Mouse (Mus musculus) embryo, embryonic 9.5 days (tissue): ENCODE measurements around the gene Ifitm6.
"Not testable (repeated sequence)": the region's sequence is repeated elsewhere in the genome, so short reads cannot be mapped to it uniquely, and the experiment has no call there.

Experiments
- DNase-seq: peaks from one replicate; pipeline ENCODE4 v3.0.0-alpha.2; 2017; ENCODE audit errors: extremely low spot score

Gene Ifitm6

GRCm38 (mm10) chr7:141017824-141018223 is at the start of gene Ifitm6:
Ifitm6 (minus strand) TSS chr7:141017924.
- not testable (repeated sequence) for DNase-seq

DNA sequence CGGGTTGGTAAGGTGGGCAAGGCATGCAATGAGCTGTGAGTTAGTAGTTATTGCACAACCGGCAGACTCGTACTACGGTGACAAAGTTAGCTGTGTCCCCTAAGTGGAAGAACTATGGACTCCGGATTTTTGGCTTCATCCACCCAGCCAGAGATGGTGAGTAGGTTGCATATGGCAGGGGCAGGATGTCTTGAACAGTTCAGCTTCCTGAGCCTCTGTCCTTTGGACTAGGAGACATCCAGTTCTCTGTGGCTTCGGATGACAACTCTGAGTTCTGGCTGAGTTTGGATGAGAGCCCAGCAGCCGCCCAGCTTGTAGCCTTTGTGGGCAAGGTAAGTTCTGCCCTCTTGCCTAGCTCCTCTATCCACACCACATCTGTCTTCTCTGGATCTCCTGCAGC is 46.9 kb upstream of the Ifitm6 start:
- no peak for DNase-seq

DNA sequence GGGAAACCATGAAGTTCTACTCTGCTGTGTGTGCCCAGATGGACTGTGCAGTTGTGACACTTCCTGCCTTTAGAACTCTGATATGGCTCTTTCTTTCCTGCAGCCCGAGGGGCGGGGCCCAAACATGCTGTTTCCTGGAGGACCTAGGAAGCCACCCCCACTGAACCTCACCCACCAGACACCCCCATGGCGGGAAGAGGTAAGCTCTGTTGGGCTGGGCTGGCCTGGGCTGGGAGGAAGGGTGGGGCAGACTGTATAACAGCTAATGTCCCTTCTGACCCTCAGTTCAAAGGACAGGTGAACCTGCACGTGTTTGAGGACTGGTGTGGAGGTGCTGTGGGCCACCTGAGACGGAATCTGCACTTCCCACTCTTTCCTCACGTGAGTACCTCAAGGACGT is 46.5 kb upstream of the Ifitm6 start:
- no peak for DNase-seq

DNA sequence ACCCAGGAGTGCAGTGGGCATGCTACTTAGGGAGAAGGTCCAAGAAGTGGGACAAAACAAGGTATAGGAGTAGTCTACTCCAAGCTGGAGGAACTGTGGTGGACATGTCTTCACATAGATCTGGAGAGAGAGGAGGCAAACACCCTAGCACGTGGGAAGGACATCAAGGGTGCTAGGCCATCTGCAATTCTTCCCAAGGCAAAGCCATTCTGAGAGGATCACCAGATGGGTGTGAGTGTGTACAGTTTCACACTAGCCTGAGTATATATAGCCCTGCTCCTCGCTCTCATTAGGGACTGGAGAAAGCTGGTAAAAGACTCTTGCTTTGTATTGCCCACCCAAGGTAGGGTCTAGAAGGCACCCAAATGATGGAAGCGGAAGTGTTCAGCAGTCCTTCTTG is 45.6 kb upstream of the Ifitm6 start:
- no peak for DNase-seq

GRCm38 (mm10) chr7:141062525-141062924 is 44.8 kb upstream of the Ifitm6 start:
- DNase-seq, result no peak

GRCm38 (mm10) chr7:141061269-141061692 is 43.6 kb upstream of the Ifitm6 start:
- DNase-seq, result peak; percentile 63

- DNase-seq, result peak; percentile 86
These were observed 42.9 kb upstream of the Ifitm6 start, which contains the start of gene B4galnt4 for GRCm38 (mm10) chr7:141060426-141061242. B4galnt4 (plus strand) TSS chr7:141061104.

DNA sequence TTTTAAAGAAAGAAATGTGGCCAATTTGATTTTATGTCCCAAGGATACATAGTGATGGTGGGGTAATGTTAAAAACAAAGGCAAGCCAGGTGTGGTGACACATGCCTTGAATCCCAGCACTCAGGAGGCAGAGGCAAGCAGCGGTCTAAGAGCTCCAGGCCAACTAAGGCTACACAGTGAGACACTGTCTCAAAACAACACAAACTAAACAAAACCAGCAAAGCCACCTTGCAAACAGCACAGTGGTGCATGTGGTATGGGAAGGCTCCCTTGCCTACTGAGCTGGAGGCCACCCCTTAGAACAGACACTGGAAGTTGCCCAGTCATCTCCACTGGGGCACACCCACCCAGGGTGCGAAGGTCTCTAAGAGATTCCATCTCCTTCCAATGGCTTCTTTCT is 42.2 kb upstream of the Ifitm6 start:
- no peak for DNase-seq

DNA sequence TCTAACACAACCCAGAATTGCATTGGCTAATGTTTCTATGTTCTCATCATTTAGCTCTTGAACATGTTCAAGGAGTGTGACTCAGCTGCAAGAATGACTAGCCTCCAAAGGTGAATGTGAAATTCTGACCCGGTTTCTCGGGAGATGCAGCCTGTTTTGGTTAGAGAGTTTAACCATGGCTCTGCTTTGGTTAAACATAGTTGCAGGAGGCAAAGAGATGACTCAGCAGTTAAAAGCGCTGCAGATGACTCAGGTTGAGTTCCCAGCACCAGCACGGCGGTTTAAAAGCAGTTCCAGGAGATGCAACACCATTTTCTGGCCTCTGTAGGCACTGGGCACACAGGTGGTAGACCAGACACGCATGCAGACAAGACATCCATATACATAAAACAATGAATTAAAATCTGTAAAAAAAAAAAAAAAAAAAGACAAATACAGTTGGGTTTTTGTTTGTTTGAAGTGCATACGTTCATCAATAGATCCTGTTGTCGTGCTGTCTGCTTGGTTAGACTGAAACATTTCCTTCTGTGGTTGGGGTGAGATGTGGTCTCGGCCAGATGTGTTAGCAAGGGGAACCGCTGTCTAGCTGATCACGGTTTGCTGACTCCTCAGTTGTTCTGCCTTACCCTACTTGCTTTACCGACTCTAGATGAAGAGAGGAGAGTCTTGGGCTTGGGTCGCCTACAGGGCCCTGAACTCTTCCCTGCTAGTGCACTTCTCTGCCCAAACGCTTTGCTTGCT is 41.0 kb upstream of the Ifitm6 start:
- DNase-seq, result no peak

DNA sequence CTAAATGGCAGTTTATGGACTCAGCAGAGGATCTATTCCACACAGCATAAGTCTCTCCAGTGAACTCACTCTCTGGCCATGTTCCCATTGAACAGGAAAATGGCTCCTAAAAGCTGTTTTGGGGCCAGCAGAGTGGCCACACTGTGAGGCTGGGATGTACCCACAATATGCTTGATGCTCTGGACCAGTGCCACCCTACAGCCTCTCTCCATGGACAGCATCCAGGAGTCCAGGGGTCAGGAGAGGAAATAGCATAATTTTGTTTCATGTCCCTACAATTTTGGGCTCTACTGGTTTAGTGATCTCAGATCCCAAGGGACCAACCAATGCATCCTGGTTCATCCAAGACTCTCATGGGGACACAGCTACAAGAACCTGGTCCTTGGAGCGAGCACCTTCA is 39.8 kb upstream of the Ifitm6 start:
- DNase-seq, result no peak

DNA sequence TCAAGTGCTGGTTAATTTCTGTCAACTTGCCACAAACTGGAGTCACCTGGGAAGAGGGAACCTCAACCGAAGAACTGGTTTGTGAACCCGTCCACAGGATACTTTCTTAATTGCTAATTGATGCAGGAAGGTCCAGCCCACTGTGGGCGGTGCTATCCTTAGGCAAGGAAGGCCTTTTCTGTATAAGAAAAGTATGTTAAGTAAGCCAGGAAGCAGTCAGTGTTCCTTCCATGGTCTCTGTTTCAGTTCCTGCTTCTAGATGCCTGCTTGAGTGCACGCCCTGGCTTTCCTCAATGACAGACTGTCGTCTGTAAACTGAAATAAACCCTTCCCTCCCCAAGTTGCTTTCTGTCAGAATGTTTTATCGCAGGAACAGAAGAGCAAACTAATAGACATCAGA is 39.3 kb upstream of the Ifitm6 start:
- DNase-seq, result no peak

GRCm38 (mm10) chr7:141055785-141056184 is 38.1 kb upstream of the Ifitm6 start:
- DNase-seq, result no peak

DNA sequence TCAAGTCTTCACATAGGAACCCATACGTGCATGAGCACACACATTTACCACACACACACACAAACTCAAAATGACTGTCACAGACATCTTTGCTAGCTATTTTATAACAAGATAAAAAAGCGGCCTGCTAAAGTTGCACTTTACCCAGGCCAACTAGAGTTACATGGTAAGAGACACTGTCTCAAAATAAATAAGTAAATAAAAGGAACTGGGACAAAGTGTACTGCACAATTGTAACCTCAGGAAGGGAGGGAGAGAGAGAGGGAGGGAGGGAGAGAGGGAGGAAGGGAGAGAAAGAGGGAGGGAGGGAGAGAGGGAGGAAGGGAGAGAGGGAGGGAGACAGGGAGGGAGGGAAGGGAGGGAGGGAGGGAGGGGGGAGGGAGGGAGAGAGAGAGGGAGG is 34.7 kb upstream of the Ifitm6 start:
- DNase-seq, result no peak

DNA sequence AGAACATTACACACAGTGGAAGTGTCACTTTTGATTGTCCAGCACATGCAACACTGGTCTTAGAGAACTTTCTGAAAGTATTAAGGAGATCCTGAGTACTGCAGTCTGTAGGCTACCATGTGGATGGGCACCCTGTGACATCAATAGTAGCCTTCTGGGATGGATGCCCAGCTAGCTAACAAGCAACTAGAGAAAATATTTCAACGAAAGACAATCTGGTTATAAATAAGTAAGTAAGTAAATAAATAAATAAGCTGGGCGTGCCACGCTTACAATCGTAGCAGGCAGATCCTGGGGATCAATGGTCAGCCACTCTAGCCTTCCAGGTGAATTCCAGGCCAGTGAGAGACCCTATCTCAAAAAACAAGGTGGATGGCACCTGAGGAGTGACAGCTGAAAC is 34.3 kb upstream of the Ifitm6 start:
- DNase-seq, result no peak

DNA sequence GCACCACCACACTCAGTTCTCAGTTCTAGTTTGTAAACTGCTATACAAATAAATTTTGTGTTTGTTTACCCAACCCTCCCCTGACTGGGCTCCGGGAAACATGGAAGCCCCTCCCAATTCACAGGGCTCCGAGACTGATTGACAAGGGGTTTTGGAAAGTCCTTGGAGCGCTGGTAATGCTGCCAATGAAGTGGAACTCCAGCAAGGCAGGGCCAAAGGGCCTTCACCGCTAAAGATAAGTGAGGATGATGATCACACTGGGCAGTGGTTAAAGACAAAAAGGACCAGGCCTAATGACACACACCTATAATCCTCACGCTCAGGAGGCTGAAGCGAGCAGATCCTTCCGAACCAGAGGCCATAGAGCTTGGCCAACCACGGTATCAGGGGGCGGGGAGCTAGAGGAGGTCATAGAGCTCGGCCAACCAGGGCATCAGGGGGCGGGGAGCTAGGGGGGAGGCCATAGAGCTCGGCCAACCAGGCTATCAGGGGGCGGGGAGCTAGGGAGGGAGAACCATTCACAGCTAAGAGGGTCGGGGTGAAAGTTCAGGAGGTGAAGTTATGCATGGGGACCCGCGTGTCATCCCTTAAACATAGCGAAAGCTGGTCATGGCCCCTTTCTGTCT is 33.4 kb upstream of the Ifitm6 start:
- DNase-seq, result no peak

DNA sequence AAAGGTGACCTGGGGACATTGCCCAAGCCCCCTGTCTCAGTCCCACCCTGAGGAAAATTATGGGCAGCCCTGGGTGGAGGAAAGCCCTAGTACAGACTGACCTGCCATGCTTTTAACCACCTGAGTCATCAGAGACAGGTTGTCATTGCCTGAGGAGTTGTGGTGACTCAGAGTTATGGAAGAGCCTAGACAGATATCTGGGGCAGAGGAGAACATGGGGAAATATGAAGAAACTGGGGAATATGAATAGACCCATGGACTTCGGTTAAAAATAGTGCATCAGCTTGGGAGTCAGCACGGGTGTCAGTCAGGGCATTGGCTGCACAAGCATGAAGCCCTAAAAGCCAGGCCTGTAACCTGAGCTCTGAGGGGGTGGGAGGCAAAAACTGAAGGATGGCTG is 31.6 kb upstream of the Ifitm6 start:
- no peak for DNase-seq

DNA sequence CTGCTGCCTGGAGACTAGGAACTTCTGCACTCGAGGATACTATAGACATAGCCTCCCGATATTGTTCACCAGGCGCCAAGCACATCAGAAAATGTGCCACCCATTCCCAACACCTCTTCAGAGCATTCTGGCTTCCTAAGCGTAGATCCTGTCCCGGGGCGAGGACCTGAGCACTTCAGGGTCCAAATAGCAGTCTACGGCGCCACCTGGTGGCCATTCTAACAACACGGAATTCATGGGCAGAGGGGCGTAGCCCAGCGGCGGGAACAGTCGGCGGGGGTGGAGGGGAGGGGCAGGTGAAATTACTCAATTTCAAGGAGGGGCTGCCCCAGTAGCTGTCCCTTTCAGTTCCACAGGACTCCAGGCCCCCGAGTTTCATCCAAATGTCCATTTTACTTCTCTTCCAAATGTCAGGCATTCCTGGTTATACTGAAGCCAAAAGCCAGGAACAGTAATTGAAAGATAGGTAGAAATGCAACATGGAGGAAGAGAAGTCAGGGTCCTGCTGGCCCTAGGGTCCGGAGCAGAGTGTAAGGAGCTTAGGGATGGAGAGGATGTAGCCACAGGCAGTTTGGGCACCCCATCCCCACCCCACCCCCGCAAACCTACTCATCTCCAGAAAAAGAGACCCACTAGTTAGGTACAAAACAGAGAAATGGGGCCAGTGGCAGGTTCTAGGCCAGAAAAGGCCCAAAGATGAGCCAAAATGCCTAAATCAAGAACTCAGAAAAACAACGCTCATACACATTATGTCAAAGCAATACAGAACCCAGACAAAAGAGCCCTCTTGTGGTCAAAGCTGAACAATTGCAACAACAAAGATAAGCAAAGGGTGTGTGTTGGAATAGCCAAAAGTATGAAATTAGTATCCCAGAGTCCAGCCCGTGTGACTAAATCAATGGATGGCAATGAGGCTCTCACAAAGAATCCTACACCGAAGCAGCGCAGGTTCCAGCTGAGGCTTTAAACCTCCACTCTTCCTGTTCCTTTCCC is 30.8 kb upstream of the Ifitm6 start:
- DNase-seq, result peak; percentile 89

- DNase-seq, result peak; percentile 66
These were observed 30.0 kb upstream of the Ifitm6 start for GRCm38 (mm10) chr7:141047581-141048225.

DNA sequence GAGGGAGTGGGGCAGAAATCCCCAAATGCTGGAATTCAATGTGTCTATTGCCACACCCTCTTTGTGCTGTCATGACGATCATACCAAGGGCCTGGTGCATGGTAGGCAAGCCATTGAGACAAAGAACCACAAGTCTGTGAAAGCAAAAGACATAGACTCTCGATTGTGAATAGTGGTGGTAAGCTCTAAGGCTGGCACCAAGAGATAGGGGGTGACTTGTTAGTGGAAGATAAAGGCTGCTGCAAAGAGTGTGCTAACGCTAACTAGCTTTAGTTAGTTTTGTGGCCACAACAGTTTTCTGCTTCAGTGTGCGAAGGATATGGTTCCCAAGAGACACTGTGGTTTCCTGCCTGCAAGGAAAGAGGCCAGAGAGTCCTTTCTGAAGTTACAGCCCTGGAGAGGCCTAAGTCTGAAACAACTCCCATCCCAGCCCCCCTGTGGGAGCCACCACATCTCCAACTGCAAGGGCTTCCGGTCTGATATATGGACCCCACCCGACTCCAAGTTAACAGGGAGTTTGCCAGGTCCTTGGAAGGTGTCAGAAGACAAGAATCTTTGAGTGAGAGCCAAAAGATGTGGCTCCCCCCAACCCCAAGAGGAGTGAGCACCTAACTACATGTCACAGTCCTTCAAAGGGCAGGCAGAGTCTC is 29.3 kb upstream of the Ifitm6 start:
- no peak for DNase-seq

GRCm38 (mm10) chr7:141042539-141042938 is 24.8 kb upstream of the Ifitm6 start:
- DNase-seq, result no peak
